Mouse (Mus musculus) heart, adult 11 months (tissue): ENCODE measurements at regions not wholly inside any gene's neighbourhood (a gene's known extent, or its start where the extent isn't known, plus 50 kb on each side); places are given as distances from the start of the nearest gene placed in this dataset.

Source experiments
- DNase-seq: peaks from one replicate; pipeline ENCODE4 v3.0.0; 2022

DNA sequence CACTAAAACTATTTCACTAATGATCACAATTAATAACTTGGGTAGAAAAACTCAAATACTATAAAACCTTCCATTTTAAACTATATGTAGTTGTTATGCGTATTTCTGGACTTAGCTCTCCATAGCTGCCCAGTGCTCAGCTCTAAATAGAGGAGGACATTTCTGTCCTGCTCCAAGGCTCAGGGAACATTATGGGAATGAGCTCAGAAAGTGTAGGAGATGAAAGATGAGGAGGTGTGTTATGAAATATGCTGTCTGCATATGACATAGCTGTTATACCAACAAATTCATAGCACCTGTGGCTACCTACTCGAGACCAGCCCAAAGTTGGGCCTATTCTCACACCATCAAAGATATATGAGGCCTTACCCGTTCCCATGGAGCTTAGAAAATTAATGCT lies 106.3 kb downstream of the Aldh8a1 start:
- no peak for DNase-seq

DNA sequence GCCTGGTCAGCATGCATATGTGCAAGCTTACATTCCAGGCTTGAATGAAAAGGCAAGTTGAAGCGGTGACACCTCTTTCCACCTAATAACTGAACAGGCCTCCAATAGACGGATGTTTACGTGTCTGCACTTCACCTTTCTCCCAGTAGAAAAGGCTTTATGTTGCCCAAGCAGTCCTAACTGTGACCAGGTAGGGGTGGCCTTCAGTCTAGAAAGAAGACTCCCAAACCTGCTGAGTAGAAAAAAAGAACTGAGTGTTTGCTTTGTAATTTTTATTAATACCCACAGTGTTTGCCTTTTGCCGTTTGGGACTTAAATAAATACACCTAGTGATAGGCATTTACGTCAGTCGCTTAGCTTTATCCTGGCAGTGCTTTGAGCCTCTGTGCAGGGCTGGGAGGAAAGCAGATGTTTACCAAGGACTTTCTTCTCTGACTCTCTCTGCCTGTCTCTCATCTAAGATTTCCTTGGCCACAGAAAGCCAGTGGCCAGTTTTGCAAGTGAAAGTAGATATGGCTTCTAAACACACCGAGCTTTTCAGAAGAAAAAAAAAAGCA lies 104.5 kb upstream of the 1700020N01Rik start:
- DNase-seq = no peak

DNA sequence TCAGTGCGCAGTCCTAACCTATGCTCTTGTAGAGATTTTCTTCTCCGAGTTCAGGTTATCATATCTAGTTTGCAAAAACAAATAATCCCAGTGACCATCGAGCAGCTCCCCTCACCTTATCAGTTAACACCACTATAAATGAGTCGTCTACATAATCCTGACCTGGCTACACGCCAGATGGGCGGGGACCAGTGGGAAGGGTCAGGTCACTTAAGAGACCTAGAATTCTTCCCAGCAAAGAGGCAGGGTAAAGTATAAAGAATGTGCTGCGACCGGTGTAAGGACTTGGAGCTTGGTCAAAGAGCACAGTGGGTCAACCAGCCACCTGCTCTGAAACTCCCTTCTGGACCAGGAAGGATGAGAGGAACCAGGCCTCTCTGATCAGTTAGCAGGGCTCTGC lies 102.0 kb upstream of the 1700020N01Rik start:
- DNase-seq = no peak

DNA sequence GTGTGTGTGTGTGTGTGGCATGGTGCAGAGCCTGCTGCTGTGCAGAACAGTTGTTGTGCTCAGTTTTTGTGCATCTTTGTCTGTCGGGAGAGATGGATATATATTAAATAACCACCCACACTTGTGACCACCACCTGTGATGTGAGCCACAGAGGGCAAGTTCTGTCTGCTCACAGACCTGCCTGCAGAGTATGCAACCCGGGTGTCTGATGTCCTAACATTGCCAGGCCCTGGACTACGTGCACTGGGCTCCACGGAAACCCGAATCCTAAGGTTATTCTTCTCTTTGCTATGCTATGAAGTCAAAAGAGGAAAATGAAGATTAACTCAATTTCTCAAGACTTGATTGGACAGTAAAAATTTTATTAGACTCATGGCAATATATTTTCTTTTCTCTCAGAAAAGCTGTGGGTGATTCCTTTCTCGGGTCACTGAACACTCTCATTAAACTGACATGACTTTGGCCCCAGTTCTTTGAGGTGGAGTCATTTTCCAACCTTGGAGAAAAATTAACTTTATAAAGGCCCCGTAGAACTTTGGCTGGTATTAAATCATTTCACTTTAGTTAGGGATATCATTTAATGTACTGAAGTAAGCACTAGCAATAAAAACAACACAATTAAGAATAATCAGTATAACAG lies 100.6 kb upstream of the 1700020N01Rik start:
- DNase-seq = no peak

DNA sequence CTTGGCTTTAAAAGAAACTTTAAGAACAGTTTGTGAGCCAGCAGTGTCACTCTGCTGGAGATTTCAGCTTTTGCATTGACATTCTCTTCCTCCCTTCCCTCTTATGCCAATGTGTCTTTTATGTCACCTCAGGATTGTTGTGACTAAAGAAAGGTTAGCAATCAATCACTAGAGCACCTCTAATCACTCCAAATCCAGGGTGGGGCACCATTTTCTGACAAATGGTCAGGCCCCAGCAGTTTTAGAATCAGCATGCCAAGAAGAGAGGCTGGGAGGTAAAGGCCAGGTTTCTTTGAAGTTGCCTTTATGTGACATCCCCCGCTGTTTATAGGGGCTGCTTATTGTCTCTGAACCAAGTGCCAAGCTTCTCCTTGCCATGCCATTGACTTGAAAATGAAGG lies 98.4 kb upstream of the 1700020N01Rik start:
- no peak for DNase-seq

DNA sequence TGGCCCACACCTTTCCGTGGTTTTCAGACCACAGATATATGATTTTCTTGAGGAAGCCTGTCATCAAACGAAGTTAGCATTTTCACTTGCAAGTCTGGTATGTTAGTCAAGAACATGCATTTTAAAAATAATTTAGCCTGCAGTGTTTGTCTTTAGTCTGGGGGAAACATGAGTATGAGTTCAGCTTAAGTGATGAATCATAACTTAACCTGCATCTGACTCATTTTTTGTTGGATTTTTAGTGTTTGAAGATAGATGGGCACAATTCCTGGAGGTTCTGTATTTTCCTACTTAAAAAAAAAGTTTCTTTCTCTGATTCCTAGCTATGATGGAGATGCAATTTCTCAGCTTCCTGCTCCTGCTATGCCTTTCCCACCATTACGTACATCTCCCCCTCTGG lies 95.8 kb upstream of the 1700020N01Rik start:
- no peak for DNase-seq

DNA sequence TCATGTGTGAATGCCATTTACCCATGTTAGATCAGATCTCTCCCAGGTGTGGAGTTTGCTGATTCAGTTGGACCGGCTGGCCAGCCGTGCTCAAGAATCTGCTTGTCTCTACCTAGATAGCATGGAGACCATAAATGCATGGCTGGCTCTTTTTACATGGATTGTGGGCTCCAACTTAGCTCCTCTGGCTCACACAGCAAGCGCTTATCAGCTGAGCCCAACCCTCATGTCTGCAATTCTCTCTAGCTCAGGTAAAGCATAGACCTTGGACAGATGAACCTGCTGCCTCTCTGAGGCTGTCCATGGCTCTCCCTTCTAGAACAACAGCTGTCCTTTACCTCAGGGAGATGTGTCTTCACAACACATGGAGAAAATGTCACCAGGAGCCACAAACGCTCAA lies 94.8 kb upstream of the 1700020N01Rik start:
- peak; percentile 60 for DNase-seq

DNA sequence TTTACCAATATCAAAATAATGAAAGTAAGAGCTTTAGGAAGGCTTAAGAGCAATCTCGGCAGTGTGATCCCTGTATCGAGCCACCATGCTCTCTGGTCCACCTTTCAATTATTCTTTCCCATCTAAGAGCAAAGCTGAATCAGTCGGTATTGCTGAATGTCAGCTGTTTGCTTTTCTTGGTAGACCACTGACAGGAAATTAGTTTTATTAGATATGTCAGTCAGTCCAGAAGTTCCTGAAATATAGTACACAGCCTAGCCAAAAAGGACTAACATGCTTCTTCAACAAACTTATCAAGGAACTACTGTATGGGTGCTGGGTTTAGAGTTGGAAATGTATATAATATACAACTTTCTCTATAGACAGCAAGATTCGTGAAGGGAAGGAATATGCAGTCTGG lies 91.3 kb upstream of the 1700020N01Rik start:
- peak; percentile 25 for DNase-seq

DNA sequence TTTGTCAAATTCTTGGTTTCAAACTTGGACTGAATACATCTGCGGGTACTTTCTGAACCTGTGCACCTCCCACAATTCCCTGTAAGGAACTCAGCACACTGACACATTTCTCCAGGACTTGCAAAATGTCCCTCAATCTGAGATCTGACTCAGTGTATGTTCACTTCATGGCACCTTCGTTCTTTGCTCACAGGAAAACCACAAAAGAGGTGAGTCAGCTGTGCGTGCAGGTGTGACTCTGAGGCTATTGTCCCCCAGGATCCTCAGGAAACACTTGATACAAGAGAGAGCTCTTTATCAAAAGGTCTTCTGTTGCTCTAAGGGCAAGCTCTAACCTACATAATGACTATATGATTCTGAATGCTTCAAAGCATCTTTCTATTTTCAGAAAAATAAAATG lies 88.5 kb upstream of the 1700020N01Rik start:
- no peak for DNase-seq

DNA sequence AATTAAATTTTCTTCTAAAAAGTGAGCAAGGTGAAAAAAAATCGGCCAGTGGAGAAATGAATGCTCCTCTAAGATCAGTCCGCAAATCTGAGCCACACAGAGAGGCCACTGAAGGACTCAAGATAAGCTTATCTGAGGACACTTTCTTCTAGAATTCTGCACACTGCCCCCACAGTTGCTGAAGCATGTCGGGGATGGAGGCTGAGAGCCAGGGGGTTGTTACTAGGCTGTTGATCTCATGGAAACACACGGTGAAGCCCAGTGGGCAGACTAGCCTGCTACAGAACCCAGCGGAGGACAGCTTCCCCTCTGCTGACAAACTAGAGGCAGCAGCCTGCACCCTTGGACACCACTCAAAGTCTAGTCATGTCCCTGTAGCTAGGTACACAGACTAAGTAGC lies 81.6 kb upstream of the 1700020N01Rik start:
- no peak for DNase-seq

DNA sequence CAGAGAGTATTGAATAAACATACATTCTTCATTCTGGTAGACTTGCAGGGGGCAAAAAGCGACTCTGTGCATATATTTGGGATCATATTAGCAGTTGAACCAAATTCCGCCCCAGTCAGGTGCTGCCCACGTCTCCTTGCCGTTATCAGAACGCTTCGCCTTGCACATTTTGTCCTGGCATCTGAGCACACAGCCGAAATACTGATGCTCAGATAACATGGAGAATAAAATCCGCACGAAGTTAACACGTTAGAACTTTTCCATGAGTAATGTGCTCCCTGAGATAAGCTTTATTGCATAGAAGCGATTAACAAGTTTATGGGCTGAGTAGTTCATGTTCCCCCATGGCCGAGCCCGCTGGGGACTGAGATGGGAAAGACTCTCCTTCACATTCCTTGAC lies 80.5 kb upstream of the 1700020N01Rik start:
- peak; percentile 50 for DNase-seq

DNA sequence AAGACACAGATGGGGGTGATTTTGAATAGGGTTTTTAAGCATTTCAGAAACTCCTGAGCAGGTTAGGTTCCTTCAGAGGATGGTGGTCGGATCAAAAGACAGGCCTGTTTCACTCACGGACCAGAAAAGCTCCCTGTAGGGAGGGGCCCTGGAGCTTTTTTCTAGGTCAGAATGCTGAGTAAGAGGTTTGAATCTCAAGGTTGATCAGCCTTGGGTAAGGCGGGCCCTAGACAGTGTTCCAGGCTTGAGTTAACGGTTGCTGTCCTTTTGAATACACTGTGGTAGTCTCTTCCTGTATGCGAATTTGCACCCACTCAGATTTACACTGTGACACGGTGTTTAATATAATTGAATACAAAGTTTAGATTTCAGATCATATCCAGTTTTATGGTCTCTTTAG lies 75.2 kb upstream of the 1700020N01Rik start:
- DNase-seq = peak; percentile 51

DNA sequence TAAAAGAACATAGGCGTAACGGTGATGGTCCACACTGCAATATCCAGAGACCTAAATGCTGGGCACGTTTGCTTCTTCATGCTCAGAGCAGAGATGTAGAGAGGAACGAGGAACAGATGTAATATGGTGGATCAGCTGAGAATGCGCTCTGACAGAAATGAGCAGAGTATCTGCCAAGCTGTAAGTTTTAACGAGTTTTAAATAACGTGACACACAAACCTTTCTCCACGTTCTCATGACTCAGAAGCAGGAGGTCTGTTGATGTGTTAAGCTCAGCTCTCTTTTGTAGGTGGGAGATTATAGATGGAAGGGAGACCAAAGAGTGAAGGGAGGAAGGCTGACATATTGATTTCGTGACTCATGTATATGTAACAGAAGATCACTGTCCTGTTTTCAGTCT lies 72.1 kb upstream of the 1700020N01Rik start:
- DNase-seq = peak; percentile 24

DNA sequence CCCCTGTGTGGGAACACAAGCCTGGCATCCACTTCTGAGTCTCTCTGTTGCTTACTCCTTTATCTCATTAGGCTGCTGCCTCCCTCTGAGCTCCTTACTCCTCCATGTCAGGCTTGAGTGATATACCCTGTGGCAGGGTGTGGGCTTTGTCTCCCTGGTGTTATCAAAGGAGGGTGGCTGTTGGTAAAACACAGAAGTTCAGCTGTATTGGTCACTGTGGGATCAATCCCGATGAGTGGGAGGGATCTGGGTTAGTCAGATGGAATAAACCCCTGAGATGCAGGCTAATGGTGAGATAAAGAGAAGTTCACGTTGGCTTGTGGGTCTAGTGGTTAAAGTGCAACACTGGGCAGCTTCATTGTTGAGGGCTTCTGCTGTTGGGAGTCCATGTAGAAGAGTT lies 67.4 kb upstream of the 1700020N01Rik start:
- DNase-seq = peak; percentile 52

DNA sequence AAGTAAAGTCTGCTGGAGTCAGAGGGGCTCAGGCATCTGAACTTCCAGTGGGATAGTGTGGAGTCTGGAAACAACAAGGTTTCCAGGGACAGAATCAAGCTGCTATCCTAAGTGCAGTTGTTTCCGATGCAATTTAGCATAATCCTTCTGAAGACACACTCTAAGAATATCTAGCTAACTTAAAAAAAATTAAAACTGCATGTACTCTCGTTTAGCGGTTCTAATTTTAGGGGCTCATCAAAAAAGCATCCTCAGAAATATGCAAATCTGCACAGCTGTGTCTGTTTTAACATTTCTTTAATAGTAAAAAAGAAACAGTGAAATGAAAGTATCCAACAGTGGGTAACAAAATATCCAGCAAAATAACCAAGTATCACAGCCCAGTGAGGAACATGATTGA lies 64.5 kb upstream of the 1700020N01Rik start:
- DNase-seq = no peak

DNA sequence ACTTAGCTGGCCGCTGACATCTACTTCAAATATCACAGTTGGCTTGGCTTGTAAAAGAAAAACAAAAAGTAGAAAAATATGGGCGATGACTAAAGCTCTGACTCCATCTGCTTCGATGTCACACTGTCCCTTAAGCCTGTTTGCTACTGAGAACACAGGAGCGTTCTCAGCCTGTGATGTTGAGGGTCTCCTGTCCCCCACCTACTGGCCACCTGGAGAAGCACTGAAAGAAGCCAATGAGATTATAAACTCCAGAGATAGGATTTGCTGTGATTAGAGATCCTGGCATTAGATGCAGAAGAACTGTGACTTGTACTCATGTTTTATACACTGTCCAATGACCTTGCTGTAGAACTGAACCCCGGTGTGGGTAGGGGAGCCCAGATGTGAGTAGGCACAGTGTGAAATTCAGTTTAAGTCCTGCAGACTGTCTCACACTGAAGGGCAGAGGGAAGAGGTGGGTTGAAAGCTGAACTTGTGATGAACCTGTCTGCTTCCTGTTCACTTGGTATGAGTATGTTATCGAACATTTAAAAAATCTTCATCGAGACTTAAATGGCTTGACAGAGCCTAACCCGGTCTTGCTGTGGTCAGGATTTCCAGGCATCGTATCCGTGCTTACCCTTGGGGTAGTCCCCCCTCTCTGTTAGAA lies 63.7 kb upstream of the 1700020N01Rik start:
- no peak for DNase-seq

DNA sequence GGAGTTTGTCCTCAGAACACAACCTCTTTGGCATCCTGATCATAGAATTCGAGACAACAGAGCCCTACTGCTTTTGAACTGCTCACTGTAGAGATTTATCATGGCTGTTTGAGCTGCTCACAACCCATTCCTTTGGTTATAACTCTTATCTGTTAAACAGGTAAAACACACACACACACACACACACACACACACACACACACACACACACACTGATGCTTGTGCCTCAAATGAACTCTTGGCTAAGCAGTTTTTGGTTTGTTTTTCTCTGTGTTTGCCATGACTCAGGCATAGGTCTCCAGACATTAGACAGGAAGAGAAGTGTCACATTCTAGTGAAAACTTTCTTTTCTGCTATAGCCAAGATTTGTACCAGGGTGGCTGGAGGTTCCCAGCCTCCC lies 60.8 kb upstream of the 1700020N01Rik start:
- no peak for DNase-seq

DNA sequence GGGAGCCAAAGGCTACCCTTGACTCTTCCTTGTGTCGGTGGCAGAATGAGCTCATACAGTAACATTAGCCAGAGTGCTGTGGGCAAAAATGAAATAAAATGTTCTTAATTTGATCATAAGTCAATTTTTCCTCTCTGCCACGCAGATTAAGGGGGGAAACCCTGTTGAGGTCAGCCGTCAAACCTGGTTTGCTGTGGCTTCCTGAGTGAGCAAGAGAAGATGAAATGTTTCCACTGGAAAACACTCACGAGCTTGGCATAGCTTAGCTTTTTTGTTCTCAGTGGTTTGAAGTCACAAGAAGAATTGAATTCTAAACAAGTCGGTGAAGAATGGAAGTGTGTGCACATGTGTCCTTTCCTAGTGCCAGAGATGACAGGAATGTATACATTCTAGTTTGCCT lies 57.3 kb upstream of the 1700020N01Rik start:
- peak; percentile 52 for DNase-seq

DNA sequence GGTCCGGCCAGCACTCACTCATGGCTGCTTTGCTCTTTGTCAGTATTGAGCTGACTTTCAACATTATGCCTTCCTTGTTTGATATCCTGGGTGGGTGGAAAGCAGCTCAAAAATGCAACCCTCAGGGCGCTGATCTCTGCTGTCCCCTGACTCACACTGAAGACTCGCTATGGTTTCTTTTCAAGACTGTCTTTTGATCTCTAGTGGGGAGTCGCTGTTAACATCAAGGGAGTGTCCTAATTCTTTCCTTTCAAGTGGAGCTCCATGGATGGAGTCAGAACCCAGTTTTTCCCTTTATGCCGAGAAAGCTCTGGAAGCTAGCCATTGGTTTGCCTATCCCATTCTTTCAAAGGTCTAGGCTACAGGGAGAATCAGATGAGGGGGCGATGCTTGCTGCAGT lies 54.5 kb upstream of the 1700020N01Rik start:
- DNase-seq = peak; percentile 55
